Mouse (Mus musculus): ENCODE data around the gene Gsta4. TPM values are rescaled to one million over a fixed set of nuclear protein-coding genes. Genes with fewer than 3 reads are reported as not detected.
"Not testable (repeated sequence)": the region's sequence is repeated elsewhere in the genome, so short reads cannot be mapped to it uniquely, and the experiment has no call there.

The Gsta4 gene
- total RNA-seq (2017) = 0.68 TPM in 1 of 3 replicates, not detected in the others

- not testable (repeated sequence) for ATAC-seq (replicated peaks; ENCODE audit: insufficient number of reproducible peaks, low FRiP score, low TSS enrichment, poor library complexity, severe bottlenecking)
Observed at GRCm38 (mm10) chr9:78182474-78182873, at the start of gene Gsta4. Gene Gsta4, plus strand, starts transcription at chr9:78182774.

- no peak for ATAC-seq (replicated peaks; ENCODE audit: insufficient number of reproducible peaks, low FRiP score, low TSS enrichment, poor library complexity, severe bottlenecking)
Observed at GRCm38 (mm10) chr9:78135658-78136057, 46.9 kb upstream of the Gsta4 start.

DNA sequence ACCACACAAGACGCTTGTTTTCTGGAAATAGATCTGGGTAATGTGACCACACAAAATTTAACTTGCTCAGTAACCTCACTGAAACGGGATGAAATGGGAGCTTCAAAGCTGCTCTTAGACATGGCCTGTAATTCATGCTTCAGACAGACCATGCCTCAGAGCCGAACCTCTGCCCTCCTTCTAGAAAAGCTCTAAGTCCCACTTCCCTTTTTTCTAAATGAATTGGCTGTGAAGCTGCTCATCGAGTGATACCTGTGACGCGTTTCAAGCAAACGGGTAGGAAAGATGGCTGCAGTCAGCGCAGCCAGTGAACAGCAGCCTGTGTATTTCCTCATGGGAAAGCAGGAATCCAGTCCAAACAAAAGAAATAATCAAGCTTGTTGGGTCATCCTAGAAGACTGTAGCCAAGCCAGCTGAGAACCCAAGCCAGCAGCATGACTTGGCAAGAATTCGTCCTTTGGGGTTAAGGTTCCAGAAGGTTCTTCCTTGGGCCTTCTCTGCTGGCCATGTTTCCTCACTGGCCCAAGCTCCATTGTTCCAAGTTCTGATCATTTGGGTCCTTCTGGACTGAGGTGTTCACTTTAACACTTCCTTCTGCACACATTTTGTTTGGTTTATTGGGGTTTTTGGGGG is 44.4 kb upstream of the Gsta4 start:
- no peak for ATAC-seq (replicated peaks; ENCODE audit: insufficient number of reproducible peaks, low FRiP score, low TSS enrichment, poor library complexity, severe bottlenecking)

GRCm38 (mm10) chr9:78139463-78139862 is 43.1 kb upstream of the Gsta4 start:
- no peak for ATAC-seq (replicated peaks; ENCODE audit: insufficient number of reproducible peaks, low FRiP score, low TSS enrichment, poor library complexity, severe bottlenecking)

- ATAC-seq (replicated peaks; ENCODE audit: insufficient number of reproducible peaks, low FRiP score, low TSS enrichment, poor library complexity, severe bottlenecking) = no peak
Observed at GRCm38 (mm10) chr9:78146099-78146498, 36.5 kb upstream of the Gsta4 start.

DNA sequence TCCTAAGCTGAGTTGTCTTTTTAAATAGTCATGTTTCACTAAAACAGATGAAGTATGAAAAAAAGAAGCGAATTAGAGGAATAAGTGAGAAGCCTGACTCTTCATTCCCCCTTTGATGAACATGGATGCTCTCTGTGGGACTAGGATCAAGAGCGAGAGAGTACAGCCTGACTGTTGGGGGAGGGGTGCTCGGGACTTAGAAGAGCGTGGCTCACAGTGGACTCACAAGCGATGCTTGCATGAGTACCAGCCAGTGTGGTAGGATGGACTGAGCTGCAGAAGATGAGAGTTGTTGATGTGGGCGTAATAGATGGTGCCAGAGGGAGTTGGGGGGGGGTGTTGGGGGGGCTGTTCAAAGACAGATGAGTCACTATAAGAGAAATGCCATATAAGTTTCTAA is 35.9 kb upstream of the Gsta4 start:
- no peak for ATAC-seq (replicated peaks; ENCODE audit: insufficient number of reproducible peaks, low FRiP score, low TSS enrichment, poor library complexity, severe bottlenecking)

GRCm38 (mm10) chr9:78148149-78148548 is 34.4 kb upstream of the Gsta4 start:
- ATAC-seq (replicated peaks; ENCODE audit: insufficient number of reproducible peaks, low FRiP score, low TSS enrichment, poor library complexity, severe bottlenecking) = no peak

DNA sequence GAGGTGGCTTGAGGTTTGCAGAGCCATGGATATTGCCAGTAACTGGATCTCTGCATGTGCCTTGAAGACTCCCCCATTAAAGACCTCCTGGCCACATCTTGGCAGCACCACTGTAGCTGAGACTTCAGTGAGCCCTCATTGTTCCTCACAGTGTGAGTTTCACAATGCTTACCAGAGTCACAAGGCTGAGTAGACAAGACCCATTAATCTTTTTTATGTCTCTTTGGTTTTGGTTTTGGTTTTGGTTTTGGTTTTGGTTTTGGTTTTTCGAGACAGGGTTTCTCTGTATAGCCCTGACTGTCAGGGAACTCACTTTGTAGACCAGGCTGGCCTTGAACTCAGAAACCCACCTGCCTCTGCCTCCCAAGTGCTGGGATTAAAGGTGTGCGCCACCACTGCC is 32.8 kb upstream of the Gsta4 start:
- not testable (repeated sequence) for ATAC-seq (replicated peaks; ENCODE audit: insufficient number of reproducible peaks, low FRiP score, low TSS enrichment, poor library complexity, severe bottlenecking)

DNA sequence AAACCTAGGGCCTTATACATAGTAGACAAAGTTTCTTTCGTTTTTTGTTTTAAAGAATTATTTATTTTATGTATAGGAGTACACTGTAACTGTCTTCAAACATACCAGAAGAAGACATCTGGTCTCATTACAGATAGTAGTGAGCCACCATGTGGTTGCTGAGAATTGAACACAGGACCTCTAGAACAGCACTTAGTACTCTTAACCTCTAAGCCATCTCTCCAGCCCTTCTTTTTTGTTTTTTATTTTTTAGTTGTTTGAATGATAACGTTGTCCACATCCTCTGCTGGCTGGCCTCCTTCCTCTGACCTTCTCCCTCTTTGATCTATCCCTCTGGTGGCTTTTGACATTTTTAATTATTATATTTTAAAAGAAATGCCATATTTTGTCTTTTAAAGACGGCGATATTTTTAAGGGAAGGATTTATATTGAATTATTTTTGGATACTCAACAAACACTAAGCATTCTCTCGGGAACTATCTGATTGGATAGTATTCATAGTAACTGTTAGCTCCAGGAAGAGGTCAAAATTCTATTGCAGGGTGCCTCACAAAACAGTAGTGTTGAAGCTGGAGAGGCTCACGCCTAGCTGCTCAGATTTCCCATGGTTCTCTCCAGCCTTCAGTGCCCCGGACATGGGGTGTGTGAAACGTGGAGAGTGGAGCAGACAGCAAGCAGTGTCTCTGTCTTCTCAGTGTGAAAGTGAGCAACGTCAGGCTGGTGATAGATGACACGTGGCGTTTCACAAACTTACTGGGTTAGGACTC is 28.2 kb upstream of the Gsta4 start:
- no peak for ATAC-seq (replicated peaks; ENCODE audit: insufficient number of reproducible peaks, low FRiP score, low TSS enrichment, poor library complexity, severe bottlenecking)

DNA sequence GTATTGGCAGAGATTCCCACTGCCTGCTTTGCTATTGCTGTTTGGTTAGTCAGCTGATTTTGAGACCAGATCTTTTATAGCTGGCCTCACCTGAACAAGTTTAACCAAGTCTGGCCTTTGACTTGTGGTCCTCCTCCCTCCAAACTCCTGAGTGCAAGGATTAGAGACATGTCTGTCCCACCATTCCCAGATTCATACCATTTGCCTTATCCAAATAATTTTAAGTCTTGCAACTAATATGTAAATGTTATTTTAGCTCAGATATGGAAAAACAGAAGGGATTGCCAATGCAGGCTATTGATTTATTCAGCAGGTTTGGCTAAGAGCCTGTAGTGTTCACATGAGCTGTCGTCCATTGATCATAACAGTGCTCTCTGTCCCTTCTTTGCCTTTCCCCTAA is 25.4 kb upstream of the Gsta4 start:
- no peak for ATAC-seq (replicated peaks; ENCODE audit: insufficient number of reproducible peaks, low FRiP score, low TSS enrichment, poor library complexity, severe bottlenecking)

GRCm38 (mm10) chr9:78163291-78163690 is 19.3 kb upstream of the Gsta4 start:
- no peak for ATAC-seq (replicated peaks; ENCODE audit: insufficient number of reproducible peaks, low FRiP score, low TSS enrichment, poor library complexity, severe bottlenecking)

DNA sequence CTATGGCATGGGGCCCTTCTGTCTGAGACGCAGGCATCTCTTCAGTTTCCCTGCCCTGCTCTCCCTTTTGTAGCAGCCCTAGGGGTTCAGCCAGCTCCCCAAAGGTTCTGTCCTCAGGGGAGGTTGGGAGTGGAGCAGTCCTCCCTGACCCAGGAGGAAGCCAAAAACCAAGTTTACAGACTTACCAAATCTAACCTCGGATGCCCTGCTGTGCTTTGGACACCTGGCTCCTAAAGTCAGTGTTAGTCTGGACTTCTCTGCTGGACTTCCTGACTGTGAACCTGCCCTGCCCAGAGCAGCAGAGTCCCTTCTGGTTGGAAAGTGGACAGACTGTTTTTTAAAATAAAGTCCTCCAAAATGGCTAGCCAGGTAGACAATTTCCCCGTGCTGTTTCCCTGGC is 17.8 kb upstream of the Gsta4 start:
- ATAC-seq (replicated peaks; ENCODE audit: insufficient number of reproducible peaks, low FRiP score, low TSS enrichment, poor library complexity, severe bottlenecking) = no peak

GRCm38 (mm10) chr9:78165454-78165853 is 17.1 kb upstream of the Gsta4 start:
- no peak for ATAC-seq (replicated peaks; ENCODE audit: insufficient number of reproducible peaks, low FRiP score, low TSS enrichment, poor library complexity, severe bottlenecking)

DNA sequence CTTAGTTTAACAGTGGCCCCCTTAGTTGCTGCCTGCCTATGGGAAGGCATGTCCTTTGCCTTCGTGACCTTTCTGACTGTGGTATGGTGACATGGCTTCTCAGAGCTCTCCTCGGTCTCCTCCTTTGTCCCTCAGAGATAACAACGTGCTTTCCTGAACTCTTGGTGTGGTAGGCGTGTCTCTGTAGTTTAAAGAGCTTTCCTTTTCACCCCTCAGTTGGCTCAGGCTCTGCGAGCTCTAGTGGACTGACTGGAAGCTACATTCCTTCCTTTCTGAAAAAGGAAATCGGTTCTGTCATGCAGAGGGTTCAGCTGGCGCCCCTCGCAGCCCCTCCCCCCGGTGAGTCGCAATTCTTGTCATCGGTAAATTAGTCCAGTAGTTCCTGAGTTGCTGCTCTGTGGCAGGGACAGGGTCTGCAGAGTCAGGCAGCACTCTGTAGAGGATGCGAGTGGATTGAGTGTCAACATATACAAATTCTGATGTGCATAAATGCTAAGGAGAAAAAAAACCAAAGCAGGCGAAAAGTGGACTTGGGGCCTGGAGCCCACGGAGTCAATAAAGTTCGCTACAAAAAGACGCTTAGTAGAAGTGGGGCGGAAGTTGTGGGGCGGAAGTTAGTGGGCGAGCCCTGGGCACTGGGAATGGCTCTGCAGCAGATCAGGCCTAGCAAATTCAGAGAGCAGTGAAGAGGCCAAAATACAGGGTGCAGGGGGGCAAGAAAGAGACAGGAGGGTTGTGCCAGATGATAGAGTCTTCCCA is 15.7 kb upstream of the Gsta4 start:
- no peak for ATAC-seq (replicated peaks; ENCODE audit: insufficient number of reproducible peaks, low FRiP score, low TSS enrichment, poor library complexity, severe bottlenecking)

DNA sequence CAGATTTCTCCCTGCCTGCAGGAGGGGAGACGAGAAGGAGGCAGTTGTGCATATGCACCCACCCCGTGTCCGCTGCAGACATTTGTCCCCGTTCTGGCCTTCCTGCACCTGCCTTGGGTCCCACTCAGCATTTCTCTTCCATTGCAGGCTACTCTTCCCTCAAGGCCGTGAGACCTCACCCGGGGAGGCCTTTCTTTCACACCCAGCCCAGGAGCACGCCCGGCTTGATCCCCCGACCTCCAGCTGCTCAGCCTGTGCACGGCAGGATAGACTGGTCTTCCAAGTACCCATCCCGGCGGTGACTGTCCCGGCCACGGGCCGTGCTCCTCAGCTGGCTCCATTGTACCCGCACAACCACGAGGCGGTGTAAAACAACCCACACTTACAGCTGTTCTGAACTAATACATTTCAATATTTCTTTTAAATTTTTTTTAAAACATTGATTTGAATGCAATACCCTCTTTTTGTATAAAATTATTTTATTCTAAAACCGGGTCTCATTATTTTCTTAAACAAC is 15.1 kb upstream of the Gsta4 start:
- no peak for ATAC-seq (replicated peaks; ENCODE audit: insufficient number of reproducible peaks, low FRiP score, low TSS enrichment, poor library complexity, severe bottlenecking)

DNA sequence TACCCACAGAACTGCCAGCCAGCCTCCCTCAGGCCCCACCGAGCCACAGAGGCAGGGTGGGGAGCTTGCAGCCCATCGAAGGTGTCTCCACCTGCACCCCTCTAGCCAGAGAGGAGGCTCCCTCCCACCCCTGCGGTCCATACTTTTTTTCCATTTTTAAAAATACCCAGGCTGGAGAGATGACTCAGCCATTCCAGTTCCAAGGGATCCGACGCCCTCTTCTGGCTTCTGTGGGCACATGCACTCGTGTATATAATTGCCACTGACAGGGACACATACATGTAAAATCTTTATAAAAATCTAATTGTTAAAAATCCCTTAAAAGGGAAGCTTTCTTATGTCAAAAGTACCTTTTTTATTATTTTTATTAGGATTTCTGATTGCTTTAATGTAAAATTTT is 13.7 kb upstream of the Gsta4 start:
- no peak for ATAC-seq (replicated peaks; ENCODE audit: insufficient number of reproducible peaks, low FRiP score, low TSS enrichment, poor library complexity, severe bottlenecking)

- no peak for ATAC-seq (replicated peaks; ENCODE audit: insufficient number of reproducible peaks, low FRiP score, low TSS enrichment, poor library complexity, severe bottlenecking)
Observed at GRCm38 (mm10) chr9:78174016-78174415, 8.6 kb upstream of the Gsta4 start.

DNA sequence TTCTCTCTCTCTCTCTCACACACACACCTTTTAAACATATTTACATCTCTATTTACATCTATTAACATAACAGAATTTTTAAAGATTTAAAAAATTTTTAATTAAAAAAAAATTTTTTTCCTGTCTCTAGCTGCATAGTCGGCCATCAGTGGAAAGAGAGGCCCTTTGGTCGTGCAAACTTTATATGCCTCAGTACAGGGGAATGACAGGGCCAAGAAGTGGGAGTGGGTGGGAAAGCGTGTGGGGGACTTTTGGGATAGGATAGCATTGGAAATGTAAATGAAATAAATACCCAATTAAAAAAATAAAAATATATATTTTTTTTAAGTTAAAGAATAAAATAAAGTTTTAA is 7.7 kb upstream of the Gsta4 start:
- not testable (repeated sequence) for ATAC-seq (replicated peaks; ENCODE audit: insufficient number of reproducible peaks, low FRiP score, low TSS enrichment, poor library complexity, severe bottlenecking)

DNA sequence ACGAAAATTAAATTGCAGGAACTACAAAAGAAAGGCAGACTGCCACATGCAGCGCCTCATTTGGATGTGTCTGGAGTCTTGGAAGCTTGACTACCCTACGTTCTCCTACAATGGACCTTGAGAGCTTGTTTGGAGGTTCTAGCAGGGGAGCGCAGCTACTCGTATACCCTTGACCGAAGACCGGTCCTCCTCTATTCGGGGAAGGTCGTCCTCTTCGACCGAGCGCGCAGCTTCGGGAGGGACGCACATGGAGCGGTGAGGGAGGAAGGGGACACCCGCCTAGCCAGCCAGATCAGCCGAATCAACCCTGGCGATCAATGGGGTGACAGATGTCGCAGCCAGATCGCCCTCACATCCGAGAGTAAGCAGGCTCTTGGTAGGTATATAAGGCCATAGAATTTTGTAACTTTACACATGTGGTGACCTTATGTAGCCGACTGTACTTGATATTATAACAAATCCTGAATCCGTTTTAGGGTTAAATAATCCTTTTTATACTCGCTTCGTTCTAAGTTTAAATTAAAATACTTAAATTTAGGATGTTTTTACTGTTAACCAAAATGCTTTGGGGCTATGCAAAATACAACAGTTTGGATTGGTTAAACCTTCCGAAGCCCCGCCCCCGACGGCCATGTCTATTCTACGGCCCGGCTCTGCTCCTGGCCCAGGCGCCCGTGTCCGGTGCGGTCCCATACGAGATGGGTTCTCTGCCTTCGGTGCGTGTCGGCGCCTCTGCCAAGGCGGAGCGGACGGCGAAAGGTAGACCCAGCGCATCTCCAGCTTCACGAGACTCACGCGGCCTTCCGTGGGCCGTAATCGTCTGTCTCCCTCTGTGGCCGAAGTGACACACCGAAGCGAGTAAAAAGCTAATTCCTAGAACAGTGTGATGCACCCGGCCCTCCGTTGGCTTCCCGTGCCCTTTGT is 7.0 kb upstream of the Gsta4 start:
- ATAC-seq (replicated peaks; ENCODE audit: insufficient number of reproducible peaks, low FRiP score, low TSS enrichment, poor library complexity, severe bottlenecking) = peak; percentile 89

All from monocyte, adult 5-6 weeks (primary cell).